Mouse (Mus musculus) spleen, adult 2 months (tissue): ENCODE data around the gene Hk2. TPM values are rescaled to one million over a fixed set of nuclear protein-coding genes. Genes with fewer than 3 reads are reported as not detected.

Experiments used
- DNase-seq, 2 experiments: peaks; one replicate each; pipeline versions ENCODE4 v3.0.0 to v3.0.0-alpha.2; 2012 to 2021; ENCODE audit warnings: low spot score in 2 of 2, low read depth in 1 of 2
- H3K27ac ChIP-seq: fragments of 200-500 bp; 2 replicates; pipeline ENCODE4 v1.5.1; 2012; ENCODE audit warnings: low read length, inconsistent platforms; ENCODE audit not compliant: insufficient read depth
- H3K27me3 ChIP-seq: fragments of 200-500 bp; 2 replicates; pipeline ENCODE4 v1.6.1; 2012; ENCODE audit warnings: mild to moderate bottlenecking, moderate library complexity, low read length, inconsistent platforms; ENCODE audit not compliant: control insufficient read depth, insufficient read depth
- H3K36me3 ChIP-seq: fragments of 200-500 bp; 2 replicates; pipeline ENCODE4 v1.6.1; 2012; ENCODE audit warnings: mild to moderate bottlenecking, low read length, inconsistent platforms; ENCODE audit not compliant: control insufficient read depth, insufficient read depth
- H3K4me1 ChIP-seq: fragments of 200-500 bp; 2 replicates; pipeline ENCODE4 v1.6.1; 2011; ENCODE audit warnings: inconsistent platforms; ENCODE audit not compliant: control insufficient read depth, insufficient read depth, insufficient read length
- H3K4me3 ChIP-seq: fragments of 200-500 bp; 2 replicates; pipeline ENCODE4 v1.5.1; 2011; ENCODE audit warnings: mild to moderate bottlenecking, inconsistent platforms; ENCODE audit not compliant: insufficient read depth, insufficient read length; ENCODE audit errors: extremely low read depth
- CTCF ChIP-seq: fragments of 200-500 bp; IDR thresholded peaks from 2 replicates; pipeline ENCODE4 v1.5.1; 2011; ENCODE audit warnings: mild to moderate bottlenecking, inconsistent platforms; ENCODE audit not compliant: insufficient read depth, insufficient read length, insufficient replicate concordance; ENCODE audit errors: extremely low read depth
- POLR2A ChIP-seq: fragments of 200-500 bp; IDR thresholded peaks from 2 replicates; pipeline ENCODE4 v1.6.1; 2011; ENCODE audit warnings: low read depth, low read length, inconsistent platforms
- WGBS: fragments of 180-500 bp; shearing (Covaris S2); methylation state at CpG from one replicate; pipeline ENCODE4 v1.1.7; 2018; 5-methylcytosine and 5-hydroxymethylcytosine counted together
- polyA plus RNA-seq: library from polyadenylated mRNA; depleted of rRNA; stranded (reverse); fragments of >200 nt; gene quantifications from 2 replicates; pipeline ENCODE4 v1.2.3, GENCODE M21; 2012

The Hk2 gene
- polyA plus RNA-seq, 1 experiment = 2.6 TPM

GRCm38 (mm10) chr6:82744553-82744952 lies 29.7 kb downstream of the Hk2 start:
- WGBS = 79% methylated on average over 9 of the region's 9 CpGs

DNA sequence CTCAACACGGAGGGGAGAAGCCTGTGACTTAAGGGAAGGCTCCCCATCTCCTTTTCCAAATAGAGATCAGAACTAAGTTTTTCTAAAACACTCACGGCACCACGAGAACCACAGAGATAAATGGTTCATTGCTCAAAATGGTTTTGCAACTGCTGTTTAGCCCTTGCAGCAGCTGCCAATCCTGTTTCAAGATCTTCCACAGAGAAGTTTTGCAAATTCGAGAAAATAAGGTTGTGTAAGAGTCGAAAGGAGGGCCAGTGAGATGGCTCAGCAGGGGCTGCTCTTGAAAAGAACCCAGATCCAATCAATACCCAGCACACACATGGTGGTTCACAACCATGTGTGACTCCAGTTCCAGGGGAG lies 32.8 kb downstream of the Hk2 start:
- no peaks in the 10 kb centered on the region for H3K36me3 ChIP-seq
- TF ChIP-seq POLR2A = no peak
- no peak for TF ChIP-seq CTCF
- H3K27ac ChIP-seq = no peak overlapping the region
- 78% methylated on average over 5 of the region's 5 CpGs for WGBS
- no peaks in the 10 kb centered on the region for H3K27me3 ChIP-seq
- no peak overlapping the region for H3K4me3 ChIP-seq
- no peaks in the 10 kb centered on the region; the same call in 1 of the 2 replicates for H3K4me1 ChIP-seq
- DNase-seq = no peak

More at GRCm38 (mm10) chr6:82744553-82744952, 29.7 kb downstream of the Hk2 start:
- Histone ChIP-seq H3K27ac (no peak overlapping the region), H3K36me3 (no peaks in the 10 kb centered on the region; the same call in 1 of the 2 replicates), H3K4me3 (no peak overlapping the region), H3K4me1 (no peaks in the 10 kb centered on the region; the same call in 1 of the 2 replicates), H3K27me3 (no peaks in the 10 kb centered on the region)
- TF ChIP-seq CTCF (no peak), POLR2A (no peak)
- no peak for DNase-seq

GRCm38 (mm10) chr6:82740868-82741517 lies 33.3 kb downstream of the Hk2 start:
- Histone ChIP-seq H3K4me3 (no peak overlapping the region), H3K4me1 (no peaks in the 10 kb centered on the region; the same call in 1 of the 2 replicates), H3K27ac (no peak overlapping the region), H3K36me3 (no peaks in the 10 kb centered on the region), H3K27me3 (no peaks in the 10 kb centered on the region)
- TF ChIP-seq CTCF = no peak
- 87% methylated on average over 8 of the region's 8 CpGs for WGBS
- DNase-seq = no peak

GRCm38 (mm10) chr6:82740269-82740668 lies 34.0 kb downstream of the Hk2 start:
- peak overlapping the region; percentile 27; the same call in 1 of the 2 replicates for H3K4me3 ChIP-seq
- H3K27me3 ChIP-seq = no peaks in the 10 kb centered on the region
- no peak overlapping the region for H3K27ac ChIP-seq
- DNase-seq = peak; percentile 26 to 65
- TF ChIP-seq CTCF (peak; percentile 51; the same call in 1 of the 2 replicates), POLR2A (no peak)
- no peaks in the 10 kb centered on the region for H3K36me3 ChIP-seq
- WGBS = 18% methylated on average over 6 of the region's 6 CpGs
- no peaks in the 10 kb centered on the region; the same call in 1 of the 2 replicates for H3K4me1 ChIP-seq

DNA sequence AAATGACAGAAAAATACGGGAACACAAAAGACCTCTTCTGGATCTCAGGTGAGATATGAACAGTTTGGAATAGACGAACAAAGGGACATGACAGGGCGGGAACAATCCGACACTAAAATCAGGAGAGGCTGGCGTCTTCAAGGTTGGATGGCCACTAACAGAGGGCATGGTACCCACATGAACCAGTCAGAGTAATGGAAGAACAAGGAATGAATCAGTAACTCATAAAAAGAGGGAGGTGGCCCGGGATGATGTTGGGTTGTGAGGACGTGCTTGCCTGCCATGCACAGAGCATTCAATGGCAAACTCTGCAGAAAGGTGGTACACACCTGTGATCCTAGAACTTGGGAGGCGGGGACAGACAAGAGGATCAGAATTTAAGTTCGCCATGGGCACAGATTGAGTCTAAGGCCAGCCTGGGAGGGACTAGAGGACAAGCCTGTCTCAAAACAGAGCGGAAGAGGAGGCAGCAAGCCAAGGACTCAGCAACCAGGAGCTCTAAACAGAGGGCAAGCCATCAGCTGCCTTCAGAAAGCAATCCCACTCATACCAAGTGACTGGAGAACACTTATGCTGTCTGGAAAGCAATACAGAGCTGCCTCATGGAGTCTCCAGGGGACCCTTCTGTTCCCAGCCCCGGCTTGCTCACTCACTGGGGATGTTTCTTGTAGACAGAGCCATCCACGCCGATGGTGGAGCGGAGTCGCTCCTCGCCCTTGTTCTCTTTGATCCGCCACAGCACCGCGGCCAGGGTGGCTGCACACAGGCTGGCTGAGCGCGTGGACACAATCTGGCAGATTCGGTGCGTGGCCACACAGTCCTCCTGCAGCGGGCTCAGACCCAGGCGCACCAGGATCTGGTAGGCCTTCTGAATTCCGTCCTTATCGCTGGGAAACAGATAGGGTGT lies 36.4 kb downstream of the Hk2 start:
- Histone ChIP-seq H3K27ac (no peak overlapping the region), H3K36me3 (no peaks in the 10 kb centered on the region), H3K27me3 (no peaks in the 10 kb centered on the region), H3K4me1 (no peaks in the 10 kb centered on the region; the same call in 1 of the 2 replicates), H3K4me3 (no peak overlapping the region)
- no peak for DNase-seq
- TF ChIP-seq CTCF (no peak), POLR2A (no peak)
- WGBS = 92% methylated on average over 27 of the region's 27 CpGs

- H3K36me3 ChIP-seq = 0 out of 2 replicates have a peak, but pooled peaks cover 2% of the 10 kb centered on the region
- TF ChIP-seq CTCF = no peak
- no peak for TF ChIP-seq POLR2A
Observed at GRCm38 (mm10) chr6:82736626-82737600, 37.3 kb downstream of the Hk2 start.

More at GRCm38 (mm10) chr6:82736626-82737600, 37.3 kb downstream of the Hk2 start:
- Histone ChIP-seq H3K27me3 (no peaks in the 10 kb centered on the region), H3K27ac (no peak overlapping the region), H3K4me3 (no peak overlapping the region), H3K4me1 (no peaks in the 10 kb centered on the region; the same call in 1 of the 2 replicates)
- 94% methylated on average over 25 of the region's 25 CpGs for WGBS
- DNase-seq = no peak
